Mouse (Mus musculus): ENCODE data around the gene Fxyd7.

- no peak for TF ChIP-seq CTCF (IDR thresholded peaks at IDR 0.05; ENCODE audit: insufficient read depth, low read depth, low read length)
- TF ChIP-seq POLR2A (IDR thresholded peaks at IDR 0.05; ENCODE audit: insufficient read depth, low read depth, low read length), result no peak
Measured at GRCm38 (mm10) chr7:31051321-31052021, at the start of gene Fxyd7.
